Mouse (Mus musculus): Measurements from ENCODE around the gene Trmt1l.

- TF ChIP-seq ZNF384 (IDR thresholded peaks at IDR 0.05; ENCODE audit: low read depth, low read length) (no peak), CTCF (IDR thresholded peaks at IDR 0.05 in 2 of 3, conservative IDR thresholded peaks at IDR 0.05 in 1 of 3; ENCODE audit: control insufficient read depth in 1 of 3, insufficient read depth in 1 of 3, low read depth in 2 of 3, low read length in 3 of 3, poor library complexity in 1 of 3, severe bottlenecking in 1 of 3) (no peak), MAX (IDR thresholded peaks at IDR 0.05; ENCODE audit: low read length) (peak; percentile 72), TCF12 (IDR thresholded peaks at IDR 0.05; ENCODE audit: low read depth, low read length) (no peak), POLR2A (IDR thresholded peaks at IDR 0.05; ENCODE audit: control insufficient read depth in 1 of 2, insufficient read depth in 1 of 2, low read depth in 1 of 2, low read length in 2 of 2, poor library complexity in 1 of 2) (peak in 1 of 2 experiments; percentile 38; a peak in 2 of 4 replicates), E2F4 (IDR thresholded peaks at IDR 0.05; ENCODE audit: borderline replicate concordance, low read depth, low read length) (no peak), MAFK (IDR thresholded peaks at IDR 0.05; ENCODE audit: borderline replicate concordance, low read depth, low read length) (no peak), POLR2AphosphoS2 (IDR thresholded peaks at IDR 0.05; ENCODE audit: low read length) (no peak), CHD2 (IDR thresholded peaks at IDR 0.05; ENCODE audit: low read length) (no peak), RCOR1 (IDR thresholded peaks at IDR 0.05; ENCODE audit: low read depth, low read length) (no peak), TAL1 (IDR thresholded peaks at IDR 0.05; ENCODE audit: low read length) (no peak), MXI1 (IDR thresholded peaks at IDR 0.05; ENCODE audit: low read depth, low read length) (no peak), CHD1 (IDR thresholded peaks at IDR 0.05; ENCODE audit: low read depth, low read length) (no peak)
Measured at GRCm38 (mm10) chr1:151457087-151457486, 28.7 kb downstream of the Trmt1l start.

Data from MEL (cell line).